Mouse (Mus musculus): Measurements from ENCODE around the gene Ly6g5b. TPM values are rescaled to one million over a fixed set of nuclear protein-coding genes. Genes with fewer than 3 reads are reported as not detected.

The Ly6g5b gene
- total and polyA plus RNA-seq, 2 experiments: 0.46 to 0.62 TPM

GRCm38 (mm10) chr17:35101161-35101560, 14.1 kb downstream of the Ly6g5b start:
- Histone ChIP-seq H3K9ac (ENCODE audit: low read depth, low read length) (no peak overlapping the region), H3K27me3 (ENCODE audit: control insufficient read depth, insufficient read depth, low read length) (no peaks in the 10 kb centered on the region), H3K4me3 (ENCODE audit: insufficient read depth, low read depth, low read length) (no peak overlapping the region), H3K4me1 (ENCODE audit: control insufficient read depth, insufficient read depth, low read length) (peaks cover 7% of the 10 kb centered on the region; the same call in 1 of the 2 replicates), H3K27ac (replicated peaks; ENCODE audit: insufficient read depth, low read depth, low read length) (no peak overlapping the region), H3K79me2 (ENCODE audit: control insufficient read depth, insufficient read depth, low read length) (no peaks in the 10 kb centered on the region), H3K36me3 (ENCODE audit: control insufficient read depth, insufficient read depth, low read length) (peaks cover 9% of the 10 kb centered on the region)
- TF ChIP-seq POLR2A (IDR thresholded peaks at IDR 0.05; ENCODE audit: extremely low read depth, insufficient read depth, low read length) (no peak), CTCF (IDR thresholded peaks at IDR 0.05; ENCODE audit: low read depth, low read length) (no peak)
- 86% methylated on average over 11 of the region's 11 CpGs for WGBS
- no peak for DNase-seq (ENCODE audit: extremely low read depth, low read depth, low spot score)

GRCm38 (mm10) chr17:35100196-35100765, 14.9 kb downstream of the Ly6g5b start:
- WGBS: 83% methylated on average over 10 of the region's 10 CpGs
- Histone ChIP-seq H3K27me3 (ENCODE audit: control insufficient read depth, insufficient read depth, low read length) (no peaks in the 10 kb centered on the region), H3K79me2 (ENCODE audit: control insufficient read depth, insufficient read depth, low read length) (no peaks in the 10 kb centered on the region), H3K4me1 (ENCODE audit: control insufficient read depth, insufficient read depth, low read length) (peaks cover 7% of the 10 kb centered on the region; the same call in 1 of the 2 replicates), H3K36me3 (ENCODE audit: control insufficient read depth, insufficient read depth, low read length) (peaks cover 9% of the 10 kb centered on the region), H3K4me3 (ENCODE audit: insufficient read depth, low read depth, low read length) (no peak overlapping the region), H3K27ac (replicated peaks; ENCODE audit: insufficient read depth, low read depth, low read length) (no peak overlapping the region), H3K9ac (ENCODE audit: low read depth, low read length) (no peak overlapping the region)
- TF ChIP-seq POLR2A (IDR thresholded peaks at IDR 0.05; ENCODE audit: extremely low read depth, insufficient read depth, low read length) (no peak), CTCF (IDR thresholded peaks at IDR 0.05; ENCODE audit: low read depth, low read length) (no peak)
- DNase-seq (ENCODE audit: extremely low read depth, low read depth, low spot score): no peak

GRCm38 (mm10) chr17:35097164-35097655, 18.0 kb downstream of the Ly6g5b start:
- Histone ChIP-seq H3K27me3 (ENCODE audit: control insufficient read depth, insufficient read depth, low read length) (no peaks in the 10 kb centered on the region), H3K4me3 (ENCODE audit: insufficient read depth, low read depth, low read length) (no peak overlapping the region), H3K4me1 (ENCODE audit: control insufficient read depth, insufficient read depth, low read length) (no peaks in the 10 kb centered on the region), H3K36me3 (ENCODE audit: control insufficient read depth, insufficient read depth, low read length) (peaks cover 5% of the 10 kb centered on the region), H3K27ac (replicated peaks; ENCODE audit: insufficient read depth, low read depth, low read length) (no peak overlapping the region), H3K9ac (ENCODE audit: low read depth, low read length) (no peak overlapping the region), H3K79me2 (ENCODE audit: control insufficient read depth, insufficient read depth, low read length) (no peaks in the 10 kb centered on the region)
- TF ChIP-seq POLR2A (IDR thresholded peaks at IDR 0.05; ENCODE audit: extremely low read depth, insufficient read depth, low read length): no peak
- TF ChIP-seq CTCF (IDR thresholded peaks at IDR 0.05; ENCODE audit: low read depth, low read length): no peak
- WGBS: 94% methylated on average over 12 of the region's 12 CpGs
- DNase-seq (ENCODE audit: extremely low read depth, low read depth, low spot score): no peak

GRCm38 (mm10) chr17:35096597-35096996, 18.6 kb downstream of the Ly6g5b start:
- TF ChIP-seq CTCF (IDR thresholded peaks at IDR 0.05; ENCODE audit: low read depth, low read length): no peak
- H3K9ac ChIP-seq (ENCODE audit: low read depth, low read length): no peak overlapping the region
- peaks cover 6% of the 10 kb centered on the region for H3K36me3 ChIP-seq (ENCODE audit: control insufficient read depth, insufficient read depth, low read length)
- H3K27me3 ChIP-seq (ENCODE audit: control insufficient read depth, insufficient read depth, low read length): no peaks in the 10 kb centered on the region
- WGBS: 96% methylated on average over 12 of the region's 12 CpGs
- H3K27ac ChIP-seq (replicated peaks; ENCODE audit: insufficient read depth, low read depth, low read length): no peak overlapping the region
- DNase-seq (ENCODE audit: extremely low read depth, low read depth, low spot score): no peak
- H3K4me1 ChIP-seq (ENCODE audit: control insufficient read depth, insufficient read depth, low read length): no peaks in the 10 kb centered on the region
- H3K79me2 ChIP-seq (ENCODE audit: control insufficient read depth, insufficient read depth, low read length): peaks cover 4% of the 10 kb centered on the region; the same call in 1 of the 2 replicates
- H3K4me3 ChIP-seq (ENCODE audit: insufficient read depth, low read depth, low read length): no peak overlapping the region

- Histone ChIP-seq H3K4me3 (ENCODE audit: insufficient read depth, low read depth, low read length) (no peak overlapping the region), H3K4me1 (ENCODE audit: control insufficient read depth, insufficient read depth, low read length) (peaks cover 4% of the 10 kb centered on the region; the same call in 1 of the 2 replicates), H3K27me3 (ENCODE audit: control insufficient read depth, insufficient read depth, low read length) (no peaks in the 10 kb centered on the region), H3K27ac (replicated peaks; ENCODE audit: insufficient read depth, low read depth, low read length) (no peak overlapping the region), H3K79me2 (ENCODE audit: control insufficient read depth, insufficient read depth, low read length) (peaks cover 4% of the 10 kb centered on the region), H3K9ac (ENCODE audit: low read depth, low read length) (no peak overlapping the region), H3K36me3 (ENCODE audit: control insufficient read depth, insufficient read depth, low read length) (peaks cover 3% of the 10 kb centered on the region; the same call in 1 of the 2 replicates)
- TF ChIP-seq CTCF (IDR thresholded peaks at IDR 0.05; ENCODE audit: low read depth, low read length): no peak
- no peak for TF ChIP-seq POLR2A (IDR thresholded peaks at IDR 0.05; ENCODE audit: extremely low read depth, insufficient read depth, low read length)
- WGBS: 87% methylated on average over 15 of the region's 15 CpGs
- DNase-seq (ENCODE audit: extremely low read depth, low read depth, low spot score): no peak
Measured at GRCm38 (mm10) chr17:35094475-35095365, 20.5 kb downstream of the Ly6g5b start.

Measured in liver, adult 2 months (tissue).